Mouse (Mus musculus): ENCODE data around the gene Trmt10b. TPM values are rescaled to one million over a fixed set of nuclear protein-coding genes. Genes with fewer than 3 reads are reported as not detected.

Gene Trmt10b
- polyA plus RNA-seq, 2 experiments = 2.5 to 4.8 TPM

GRCm38 (mm10) chr4:45308046-45308445 lies 11.1 kb downstream of the Trmt10b start:
- DNase-seq (ENCODE audit: low read depth in 3 of 3, low spot score in 3 of 3) = no peak
- Histone ChIP-seq H3K9ac (replicated peaks) (no peak overlapping the region), H3K4me2 (ENCODE audit: low read depth) (no peak overlapping the region), H3K9me3 (ENCODE audit: control insufficient read depth, low read length) (no peaks in the 10 kb centered on the region), H3K4me3 (ENCODE audit: insufficient read depth in 1 of 2, low read depth in 2 of 2, low read length in 2 of 2) (no peak overlapping the region), H3K27me3 (ENCODE audit: control insufficient read depth, insufficient read depth, low read length) (no peaks in the 10 kb centered on the region), H3K36me3 (replicated peaks; ENCODE audit: control insufficient read depth, insufficient read depth, low read depth) (no peaks in the 10 kb centered on the region; the same call in 1 of the 2 replicates), H3K4me1 (replicated peaks; ENCODE audit: control insufficient read depth in 2 of 2, insufficient read depth in 2 of 2, low read length in 1 of 2) (no peaks in the 10 kb centered on the region), H3K27ac (no peak overlapping the region)
- 38% methylated on average over 11 of the region's 11 CpGs for WGBS (ENCODE audit: insufficient replicate concordance)
- no peak for ATAC-seq (ENCODE audit: insufficient read depth)
- TF ChIP-seq CTCF (IDR thresholded peaks at IDR 0.05; ENCODE audit: low read depth) (peak; percentile 78), EP300 (IDR thresholded peaks at IDR 0.05; ENCODE audit: low read depth) (no peak)

GRCm38 (mm10) chr4:45308606-45309005 lies 11.7 kb downstream of the Trmt10b start:
- Histone ChIP-seq H3K4me3 (ENCODE audit: insufficient read depth in 1 of 2, low read depth in 2 of 2, low read length in 2 of 2) (no peak overlapping the region), H3K4me1 (replicated peaks; ENCODE audit: control insufficient read depth in 2 of 2, insufficient read depth in 2 of 2, low read length in 1 of 2) (no peaks in the 10 kb centered on the region), H3K27ac (no peak overlapping the region), H3K9ac (replicated peaks) (no peak overlapping the region), H3K9me3 (ENCODE audit: control insufficient read depth, low read length) (no peaks in the 10 kb centered on the region), H3K27me3 (ENCODE audit: control insufficient read depth, insufficient read depth, low read length) (no peaks in the 10 kb centered on the region), H3K36me3 (replicated peaks; ENCODE audit: control insufficient read depth, insufficient read depth, low read depth) (no peaks in the 10 kb centered on the region; the same call in 1 of the 2 replicates), H3K4me2 (ENCODE audit: low read depth) (no peak overlapping the region)
- 65% methylated on average over 6 of the region's 6 CpGs for WGBS (ENCODE audit: insufficient replicate concordance)
- no peak for TF ChIP-seq CTCF (IDR thresholded peaks at IDR 0.05; ENCODE audit: low read depth)
- no peak for TF ChIP-seq EP300 (IDR thresholded peaks at IDR 0.05; ENCODE audit: low read depth)
- DNase-seq (ENCODE audit: low read depth in 3 of 3, low spot score in 3 of 3) (no peak), ATAC-seq (ENCODE audit: insufficient read depth) (no peak)

- H3K4me3 ChIP-seq (ENCODE audit: insufficient read depth in 1 of 2, low read depth in 2 of 2, low read length in 2 of 2) = no peak overlapping the region
- WGBS (ENCODE audit: insufficient replicate concordance) = 83% methylated on average over 2 of the region's 2 CpGs
- H3K9ac ChIP-seq (replicated peaks) = no peak overlapping the region
- no peaks in the 10 kb centered on the region for H3K27me3 ChIP-seq (ENCODE audit: control insufficient read depth, insufficient read depth, low read length)
- H3K36me3 ChIP-seq (replicated peaks; ENCODE audit: control insufficient read depth, insufficient read depth, low read depth) = 0 out of 2 replicates have a peak, but pooled peaks cover 3% of the 10 kb centered on the region
- DNase-seq (ENCODE audit: low read depth in 3 of 3, low spot score in 3 of 3) (no peak), ATAC-seq (ENCODE audit: insufficient read depth) (no peak)
- H3K4me1 ChIP-seq (replicated peaks; ENCODE audit: control insufficient read depth in 2 of 2, insufficient read depth in 2 of 2, low read length in 1 of 2) = no peaks in the 10 kb centered on the region
- TF ChIP-seq EP300 (IDR thresholded peaks at IDR 0.05; ENCODE audit: low read depth) = no peak
- TF ChIP-seq CTCF (IDR thresholded peaks at IDR 0.05; ENCODE audit: low read depth) = no peak
- no peak overlapping the region for H3K27ac ChIP-seq
- H3K4me2 ChIP-seq (ENCODE audit: low read depth) = no peak overlapping the region
- no peaks in the 10 kb centered on the region for H3K9me3 ChIP-seq (ENCODE audit: control insufficient read depth, low read length)
Observed at GRCm38 (mm10) chr4:45311056-45311455, 14.1 kb downstream of the Trmt10b start.

- peak overlapping the region; percentile 78 for H3K4me2 ChIP-seq (ENCODE audit: low read depth)
- H3K36me3 ChIP-seq (replicated peaks; ENCODE audit: control insufficient read depth, insufficient read depth, low read depth) = peaks cover 15% of the 10 kb centered on the region
- ATAC-seq (ENCODE audit: insufficient read depth) = peak; percentile 87
- TF ChIP-seq EP300 (IDR thresholded peaks at IDR 0.05; ENCODE audit: low read depth) (no peak), CTCF (IDR thresholded peaks at IDR 0.05; ENCODE audit: low read depth) (no peak)
- peak overlapping the region; percentile 50 for H3K27ac ChIP-seq
- H3K9me3 ChIP-seq (ENCODE audit: control insufficient read depth, low read length) = no peaks in the 10 kb centered on the region
- DNase-seq (ENCODE audit: low read depth in 3 of 3, low spot score in 3 of 3) = peak in 2 of 3 experiments; percentile 59 to 60
- no peaks in the 10 kb centered on the region for H3K27me3 ChIP-seq (ENCODE audit: control insufficient read depth, insufficient read depth, low read length)
- peak overlapping the region; percentile 80 for H3K9ac ChIP-seq (replicated peaks)
- WGBS (ENCODE audit: insufficient replicate concordance) = under 1% methylated on average over 56 of the region's 56 CpGs
- H3K4me1 ChIP-seq (replicated peaks; ENCODE audit: control insufficient read depth in 2 of 2, insufficient read depth in 2 of 2, low read length in 1 of 2) = peaks cover 10 to 13% of the 10 kb centered on the region in 2 experiments
- peak overlapping the region; percentile 85 to 90 for H3K4me3 ChIP-seq (ENCODE audit: insufficient read depth in 1 of 2, low read depth in 2 of 2, low read length in 2 of 2)
Observed at GRCm38 (mm10) chr4:45320159-45320816, 23.4 kb downstream of the Trmt10b start.

- no peak for DNase-seq (ENCODE audit: low read depth in 3 of 3, low spot score in 3 of 3)
- ATAC-seq (ENCODE audit: insufficient read depth) = no peak
- Histone ChIP-seq H3K27me3 (ENCODE audit: control insufficient read depth, insufficient read depth, low read length) (no peaks in the 10 kb centered on the region), H3K27ac (no peak overlapping the region), H3K36me3 (replicated peaks; ENCODE audit: control insufficient read depth, insufficient read depth, low read depth) (no peaks in the 10 kb centered on the region), H3K4me1 (replicated peaks; ENCODE audit: control insufficient read depth in 2 of 2, insufficient read depth in 2 of 2, low read length in 1 of 2) (no peaks in the 10 kb centered on the region), H3K9me3 (ENCODE audit: control insufficient read depth, low read length) (no peaks in the 10 kb centered on the region), H3K9ac (replicated peaks) (no peak overlapping the region), H3K4me2 (ENCODE audit: low read depth) (no peak overlapping the region), H3K4me3 (ENCODE audit: insufficient read depth in 1 of 2, low read depth in 2 of 2, low read length in 2 of 2) (no peak overlapping the region)
- no peak for TF ChIP-seq EP300 (IDR thresholded peaks at IDR 0.05; ENCODE audit: low read depth)
- no peak for TF ChIP-seq CTCF (IDR thresholded peaks at IDR 0.05; ENCODE audit: low read depth)
- 59% methylated on average over 7 of the region's 7 CpGs for whole genome bisulfite sequencing (ENCODE audit: insufficient replicate concordance)
Observed at GRCm38 (mm10) chr4:45331139-45331538, 34.2 kb downstream of the Trmt10b start.

Measured in liver, embryonic 14.5 days (tissue).